Mouse (Mus musculus) olfactory bulb, adult 2 months (tissue): ENCODE results near the gene Rpusd3. TPM values are rescaled to one million over a fixed set of nuclear protein-coding genes. Genes with fewer than 3 reads are reported as not detected.

Experiments used
- H3K27ac ChIP-seq: fragments of 200-500 bp; 2 replicates; pipeline ENCODE4 v1.5.1; 2012; ENCODE audit warnings: low read depth, low read length; ENCODE audit not compliant: insufficient read depth
- H3K4me1 ChIP-seq: fragments of 200-500 bp; 2 replicates; pipeline ENCODE4 v1.6.1; 2012; ENCODE audit warnings: low read length; ENCODE audit not compliant: control insufficient read depth, insufficient read depth
- H3K4me3 ChIP-seq: fragments of 200-500 bp; 2 replicates; pipeline ENCODE4 v1.5.1; 2012; ENCODE audit warnings: mild to moderate bottlenecking, low read depth, low read length, moderate library complexity; ENCODE audit not compliant: insufficient read depth
- CTCF ChIP-seq: fragments of 200-500 bp; IDR thresholded peaks from 2 replicates; pipeline ENCODE4 v1.5.1; 2012; ENCODE audit warnings: low read depth, mild to moderate bottlenecking, low read length, moderate library complexity; ENCODE audit not compliant: insufficient read depth
- POLR2A ChIP-seq: fragments of 200-500 bp; IDR thresholded peaks from 2 replicates; pipeline ENCODE4 v1.6.1; 2012; ENCODE audit warnings: mild to moderate bottlenecking, low read depth, low read length, moderate library complexity; ENCODE audit not compliant: insufficient read depth
- WGBS: fragments of 180-500 bp; shearing (Covaris S2); methylation state at CpG from one replicate; pipeline ENCODE4 v1.1.7; 2018; 5-methylcytosine and 5-hydroxymethylcytosine counted together
- polyA plus RNA-seq: library from polyadenylated mRNA; stranded (reverse); fragments of >200 nt; gene quantifications from 2 replicates; pipeline ENCODE4 v1.2.4, GENCODE M21; 2012; ENCODE audit warnings: low replicate concordance; ENCODE audit not compliant: missing spikeins, insufficient read depth, insufficient read length

The Rpusd3 gene
- polyA plus RNA-seq, 1 experiment, result not detected

GRCm38 (mm10) chr6:113424187-113424586, 5.0 kb upstream of the Rpusd3 start:
- TF ChIP-seq POLR2A, result no peak
- TF ChIP-seq CTCF, result no peak
- Histone ChIP-seq H3K27ac (no peak overlapping the region), H3K4me3 (no peak overlapping the region), H3K4me1 (no peaks in the 10 kb centered on the region)
- 88% methylated on average over 7 of the region's 7 CpGs for WGBS

- no peak overlapping the region for H3K27ac ChIP-seq
- peaks cover 8% of the 10 kb centered on the region for H3K4me1 ChIP-seq
- TF ChIP-seq POLR2A (no peak), CTCF (no peak)
- no peak overlapping the region for H3K4me3 ChIP-seq
- 72% methylated on average over 4 of the region's 4 CpGs for WGBS
Measured at GRCm38 (mm10) chr6:113423000-113423399, 3.9 kb upstream of the Rpusd3 start.

- no peak for TF ChIP-seq CTCF
- no peak for TF ChIP-seq POLR2A
- H3K4me3 ChIP-seq, result peak overlapping the region; percentile 68
- WGBS, result 7% methylated on average over 16 of the region's 16 CpGs
Measured at GRCm38 (mm10) chr6:113418441-113419198, 520 bp downstream of the Rpusd3 start.

GRCm38 (mm10) chr6:113416416-113416815, 2.7 kb downstream of the Rpusd3 start:
- H3K27ac ChIP-seq, result no peak overlapping the region
- 69% methylated on average over 5 of the region's 5 CpGs for WGBS
- TF ChIP-seq POLR2A (no peak), CTCF (no peak)
- H3K4me3 ChIP-seq, result no peak overlapping the region
- H3K4me1 ChIP-seq, result peaks cover 21% of the 10 kb centered on the region

More at GRCm38 (mm10) chr6:113418441-113419198, 520 bp downstream of the Rpusd3 start:
- peak overlapping the region; percentile 43 for H3K27ac ChIP-seq
- peaks cover 21% of the 10 kb centered on the region for H3K4me1 ChIP-seq

- Histone ChIP-seq H3K4me3 (no peak overlapping the region), H3K27ac (no peak overlapping the region), H3K4me1 (no peaks in the 10 kb centered on the region)
- TF ChIP-seq POLR2A, result no peak
- TF ChIP-seq CTCF, result no peak
- 77% methylated on average over 1 of the region's 1 CpGs for WGBS
Measured at GRCm38 (mm10) chr6:113410001-113410400, 9.1 kb downstream of the Rpusd3 start.

- 76% methylated on average over 9 of the region's 9 CpGs for WGBS
- Histone ChIP-seq H3K4me1 (no peaks in the 10 kb centered on the region), H3K27ac (no peak overlapping the region), H3K4me3 (no peak overlapping the region)
- TF ChIP-seq CTCF (no peak), POLR2A (no peak)
Measured at GRCm38 (mm10) chr6:113406683-113407082, 12.5 kb downstream of the Rpusd3 start.

GRCm38 (mm10) chr6:113405483-113405882, 13.7 kb downstream of the Rpusd3 start:
- TF ChIP-seq CTCF, result no peak
- TF ChIP-seq POLR2A, result no peak
- no peaks in the 10 kb centered on the region for H3K4me1 ChIP-seq
- H3K4me3 ChIP-seq, result no peak overlapping the region
- H3K27ac ChIP-seq, result no peak overlapping the region
- 86% methylated on average over 6 of the region's 6 CpGs for WGBS

- WGBS, result 79% methylated on average over 12 of the region's 12 CpGs
- Histone ChIP-seq H3K4me1 (no peaks in the 10 kb centered on the region), H3K4me3 (no peak overlapping the region), H3K27ac (no peak overlapping the region)
- TF ChIP-seq POLR2A (no peak), CTCF (no peak)
Measured at GRCm38 (mm10) chr6:113404649-113405448, 14.3 kb downstream of the Rpusd3 start.

- Histone ChIP-seq H3K4me3 (no peak overlapping the region), H3K27ac (no peak overlapping the region), H3K4me1 (no peaks in the 10 kb centered on the region)
- TF ChIP-seq POLR2A (no peak), CTCF (no peak)
- WGBS, result 81% methylated on average over 13 of the region's 13 CpGs
Measured at GRCm38 (mm10) chr6:113402094-113402493, 17.0 kb downstream of the Rpusd3 start.
